Mouse (Mus musculus): Measurements from ENCODE around the gene Atf6b. TPM values are rescaled to one million over a fixed set of nuclear protein-coding genes. Genes with fewer than 3 reads are reported as not detected.

Atf6b gene
- total RNA-seq, 2 experiments from 2014 or later = 19.0 to 19.3 TPM

DNA sequence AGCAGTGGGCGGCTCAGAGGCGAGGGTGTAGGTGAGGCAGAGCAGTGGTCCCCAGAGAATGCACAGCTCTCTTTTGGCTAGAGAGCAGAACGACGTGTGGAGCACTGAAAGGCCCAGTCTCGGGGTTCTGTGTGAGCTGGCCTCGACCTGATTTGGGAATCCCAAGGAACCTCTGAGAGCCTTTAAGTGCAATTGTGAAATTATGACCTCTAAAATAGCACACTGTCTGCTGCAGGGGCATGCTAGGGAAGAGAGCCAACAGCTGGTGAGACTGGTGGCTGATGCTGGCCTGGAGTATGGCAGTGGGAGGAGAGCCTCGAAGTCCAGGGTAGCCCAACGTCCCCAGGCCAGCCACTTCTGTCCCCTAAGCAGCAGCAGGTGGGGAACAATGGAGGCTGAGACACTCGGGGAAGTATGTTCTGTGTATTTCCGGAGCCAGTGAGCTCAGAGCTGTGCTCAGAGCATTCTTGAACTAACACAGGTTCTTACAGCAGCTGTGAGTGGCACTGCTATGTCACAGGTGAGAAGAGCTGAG is 36.8 kb downstream of the Atf6b start:
- intact Hi-C loops (cut with DNase I) = loop anchor here (2.0 kb wide), 1 partner anchor 23 kb away; no protein-coding TSS in a partner anchor
- no peak for DNase-seq

GRCm38 (mm10) chr17:34684253-34684893 is 37.4 kb downstream of the Atf6b start:
- intact Hi-C loops (cut with DNase I) = loop anchor here (2.0 kb wide), 1 partner anchor 24 kb away; no protein-coding TSS in a partner anchor
- peak; percentile 47 to 54 for DNase-seq

DNA sequence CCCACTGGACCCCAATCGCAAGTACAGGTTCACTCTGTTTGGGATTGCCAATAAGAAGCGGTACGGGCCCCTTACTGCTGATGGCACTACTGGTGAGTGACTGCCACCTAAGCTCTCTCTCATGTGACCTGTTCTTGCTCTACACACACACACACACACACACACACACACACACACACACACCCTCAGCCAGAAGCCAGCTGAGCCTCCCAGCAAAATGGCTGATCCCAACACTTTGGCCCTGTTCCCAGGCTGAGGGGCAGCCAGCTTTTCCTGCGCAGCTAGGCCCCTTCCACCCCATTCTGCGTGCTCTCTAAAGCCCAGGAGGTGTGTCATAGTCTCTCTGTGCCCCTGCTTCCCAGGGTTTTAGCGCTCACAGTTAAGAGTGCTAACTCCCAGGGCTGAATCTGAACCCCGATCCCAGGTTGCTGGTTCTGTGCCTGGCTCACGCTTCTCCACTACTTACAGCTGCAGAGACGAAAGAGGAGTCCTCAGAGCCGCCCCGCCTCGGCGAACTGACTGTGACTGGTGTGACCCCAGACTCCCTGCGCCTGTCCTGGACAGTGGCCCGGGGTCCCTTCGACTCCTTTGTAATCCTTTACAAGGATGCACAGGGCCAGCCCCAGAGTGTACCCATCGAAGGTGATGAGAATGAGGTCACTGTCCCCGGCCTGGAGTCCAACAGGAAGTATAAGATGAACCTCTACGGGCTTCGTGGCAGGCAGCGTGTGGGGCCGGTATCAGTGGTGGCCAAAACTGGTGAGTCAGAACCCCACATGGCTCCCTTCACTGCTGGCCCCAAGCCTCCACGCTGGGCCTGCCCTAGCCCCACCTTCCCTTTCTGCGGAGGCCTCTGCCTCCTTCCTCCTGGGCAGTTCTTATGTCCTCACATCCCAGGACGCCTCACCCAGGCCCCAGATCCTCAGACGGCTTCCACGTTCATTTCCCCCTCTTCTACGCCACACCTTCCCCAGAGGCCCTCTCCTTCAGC is 38.5 kb downstream of the Atf6b start:
- DNase-seq = peak; percentile 84 to 86
- intact Hi-C loops (cut with DNase I) = loop anchor here (2.0 kb wide), 1 partner anchor 25 kb away; no protein-coding TSS in a partner anchor

GRCm38 (mm10) chr17:34688889-34689288 is 41.9 kb downstream of the Atf6b start:
- intact Hi-C loops (cut with DNase I) = no loop called here
- no peak for DNase-seq

DNA sequence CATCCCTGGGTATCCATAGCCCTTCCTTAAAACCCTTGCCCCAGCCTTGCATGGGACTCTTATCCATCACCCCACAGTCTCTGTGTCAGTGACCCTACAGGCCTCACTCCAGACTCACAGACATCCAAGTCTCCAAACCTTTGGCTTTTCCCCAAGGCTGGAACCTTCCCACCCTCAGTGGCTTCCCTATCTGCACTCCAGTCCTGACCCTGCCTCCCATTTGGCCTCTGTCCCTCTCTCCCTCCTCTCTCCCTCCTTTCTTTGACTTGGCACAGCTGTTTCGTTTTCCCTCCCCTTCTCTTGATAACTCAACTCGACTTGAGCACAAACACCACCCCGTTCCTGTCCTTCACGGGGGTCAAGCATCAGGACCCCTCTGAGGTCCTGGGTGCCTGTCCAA is 43.5 kb downstream of the Atf6b start:
- intact Hi-C loops (cut with DNase I) = no loop called here
- DNase-seq = peak; percentile 82 to 84

- intact Hi-C loops (cut with DNase I) = no loop called here
- peak; percentile 90 to 91 for DNase-seq
These were observed 46.0 kb downstream of the Atf6b start for GRCm38 (mm10) chr17:34692906-34693305.

GRCm38 (mm10) chr17:34699575-34700408 is 52.8 kb downstream of the Atf6b start:
- intact Hi-C loops (cut with DNase I) = no loop called here
- no peak for DNase-seq

DNA sequence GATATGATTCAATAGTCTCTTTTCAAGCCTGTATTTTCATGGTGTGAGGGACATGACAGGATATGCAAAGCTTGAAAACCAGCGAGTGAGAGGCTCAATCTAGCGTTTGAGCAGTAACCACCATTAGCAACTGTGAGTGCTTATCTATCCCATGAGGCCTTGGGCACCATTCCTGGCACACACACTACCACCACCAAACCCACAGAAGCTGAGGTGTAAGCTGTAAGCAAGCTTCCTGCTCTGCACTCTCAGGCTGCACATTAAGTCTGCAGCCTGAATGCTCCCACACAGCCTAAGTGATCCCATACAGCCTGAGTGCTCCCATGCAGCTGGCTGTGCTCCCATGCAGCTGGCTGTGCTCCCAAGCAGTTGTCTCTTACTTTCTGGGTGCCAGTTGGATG is 53.7 kb downstream of the Atf6b start:
- no peak for DNase-seq
- intact Hi-C loops (cut with DNase I) = no loop called here

Other genes with a start within 250 kb of the Atf6b start
- not detected for gene BC051142, start 248.3 kb upstream of the Atf6b start, total RNA-seq (2021)
- not detected for gene Btnl4, start 169.8 kb upstream of the Atf6b start, total RNA-seq (2021)
- gene Btnl6, start 129.8 kb upstream of the Atf6b start, total RNA-seq (2021) = not detected
- gene Notch4, start 82.9 kb upstream of the Atf6b start, total RNA-seq (2021) = 10 to 100 TPM; 41.8 to 56.5 TPM
- gene Gpsm3, start 57.3 kb upstream of the Atf6b start, total RNA-seq (2021) = 1 to 10 TPM; 5.1 to 5.6 TPM
- gene Pbx2, start 55.9 kb upstream of the Atf6b start, total RNA-seq (2021) = 10 to 100 TPM; 26.1 to 30.4 TPM
- gene Ager, start 49.3 kb upstream of the Atf6b start, total RNA-seq (2021) = 1 to 10 TPM; 1.1 to 1.6 TPM
- 10 to 100 TPM; 37.0 to 39.2 TPM for gene Rnf5, start 43.5 kb upstream of the Atf6b start, total RNA-seq (2021)
- gene Agpat1, start 42.9 kb upstream of the Atf6b start, total RNA-seq (2021) = 10 to 100 TPM; 54.4 to 56.5 TPM
- 1 to 10 TPM; 2.1 to 3.5 TPM for gene Egfl8, start 31.2 kb upstream of the Atf6b start, total RNA-seq (2021)
- gene Ppt2, start 18.6 kb upstream of the Atf6b start, total RNA-seq (2021) = 10 to 100 TPM; 39.0 to 45.7 TPM
- gene Prrt1, start 17.6 kb upstream of the Atf6b start, total RNA-seq (2021) = 1 to 10 TPM in 1 of 2 experiments, under 1 TPM in 1; 0.89 to 1.2 TPM
- gene Fkbpl, start 2.4 kb upstream of the Atf6b start, total RNA-seq (2021) = 1 to 10 TPM; 8.5 to 9.9 TPM
- 10 to 100 TPM; 63.9 to 66.5 TPM for gene Tnxb, start 23.4 kb downstream of the Atf6b start, total RNA-seq (2021)
- 10 to 100 TPM; 15.8 to 19.5 TPM for gene C4b, start 96.7 kb downstream of the Atf6b start, total RNA-seq (2021)
- not detected for gene Cyp21a1, start 157.4 kb downstream of the Atf6b start, total RNA-seq (2021)
- gene Stk19, start 189.8 kb downstream of the Atf6b start, total RNA-seq (2021) = 10 to 100 TPM; 12.5 to 13.5 TPM
- gene Dxo, start 189.9 kb downstream of the Atf6b start, total RNA-seq (2021) = 10 to 100 TPM; 16.9 to 20.5 TPM
- 10 to 100 TPM; 27.6 to 29.3 TPM for gene Skiv2l, start 203.1 kb downstream of the Atf6b start, total RNA-seq (2021)
- 10 to 100 TPM; 21.0 to 21.3 TPM for gene Nelfe, start 203.2 kb downstream of the Atf6b start, total RNA-seq (2021)
- 1 to 10 TPM; 3.5 to 7.0 TPM for gene Cfb, start 215.4 kb downstream of the Atf6b start, total RNA-seq (2021)
- gene Zbtb12, start 232.3 kb downstream of the Atf6b start, total RNA-seq (2021) = 1 to 10 TPM; 5.5 to 9.3 TPM
- gene Gm20547, start 234.9 kb downstream of the Atf6b start, total RNA-seq (2021) = not detected